Mouse (Mus musculus): ENCODE results near the gene Gdi2. TPM values are rescaled to one million over a fixed set of nuclear protein-coding genes. Genes with fewer than 3 reads are reported as not detected.

Gene Gdi2
- 396 TPM for polyA plus RNA-seq (2017; shearing (Covaris generic))

GRCm38 (mm10) chr13:3537594-3538222 is at the start of gene Gdi2:
Gene Gdi2 (plus strand): TSS chr13:3538063.

GRCm38 (mm10) chr13:3610795-3611438 is 73.1 kb downstream of the Gdi2 start, which contains the start of gene Fam208b:
Gene Fam208b (minus strand): TSS chr13:3611108.

Other genes with a start within 250 kb of the Gdi2 start
- 67.0 TPM for gene Fam208b, start 73.0 kb downstream of the Gdi2 start, polyA plus RNA-seq (2017; shearing (Covaris generic))
- gene Asb13, start 96.0 kb downstream of the Gdi2 start, polyA plus RNA-seq (2017; shearing (Covaris generic)) = 54.5 TPM

All from CD4-positive, CD25-positive, alpha-beta regulatory T cell, adult 9 weeks (primary cell).